Mouse (Mus musculus) heart, postnatal 0 days (tissue): ENCODE measurements at regions not wholly inside any gene's neighbourhood (a gene's known extent, or its start where the extent isn't known, plus 50 kb on each side); places are given as distances from the start of the nearest gene placed in this dataset.

ENCODE experiments used
- ATAC-seq: fragments of 200-750 bp; cut with Nextera tagmentation; 2 replicates; pipeline ENCODE4 v1.8.0; 2017; ENCODE audit warnings: low read depth, moderate number of reproducible peaks, moderate library complexity; ENCODE audit not compliant: insufficient read depth
- DNase-seq: peaks from one replicate; pipeline ENCODE4 v3.0.0-alpha.2; 2016; ENCODE audit warnings: low spot score
- H3K27ac ChIP-seq: fragments of 300-500 bp; sonication (generic); 2 replicates; pipeline ENCODE4 v1.5.1; 2014; ENCODE audit warnings: low read depth, mild to moderate bottlenecking
- H3K27me3 ChIP-seq: fragments of 300-500 bp; sonication (generic); 2 replicates; pipeline ENCODE4 v1.6.1; 2014; ENCODE audit warnings: low read length, mixed read lengths; ENCODE audit not compliant: control insufficient read depth, insufficient read depth
- H3K36me3 ChIP-seq: fragments of 300-500 bp; sonication (generic); replicated peaks from 2 replicates; pipeline ENCODE4 v1.6.1; 2014; ENCODE audit warnings: low read length, mixed read lengths; ENCODE audit not compliant: control insufficient read depth, insufficient read depth
- H3K4me1 ChIP-seq: fragments of 300-500 bp; sonication (generic); 2 replicates; pipeline ENCODE4 v1.6.1; 2014; ENCODE audit warnings: antibody characterized with exemption; ENCODE audit not compliant: control insufficient read depth, insufficient read depth
- H3K4me2 ChIP-seq: fragments of 300-500 bp; sonication (generic); 2 replicates; pipeline ENCODE4 v1.6.1; 2014; ENCODE audit warnings: low read depth, mild to moderate bottlenecking, low read length, moderate library complexity
- H3K4me3 ChIP-seq: fragments of 300-500 bp; sonication (generic); 2 replicates; pipeline ENCODE4 v1.5.1; 2014; ENCODE audit warnings: low read depth, low read length
- H3K9ac ChIP-seq: fragments of 300-500 bp; sonication (generic); replicated peaks from 2 replicates; pipeline ENCODE4 v1.6.1; 2014; ENCODE audit warnings: low read depth, low read length, mixed read lengths
- H3K9me3 ChIP-seq: fragments of 300-500 bp; sonication (generic); replicated peaks from 2 replicates; pipeline ENCODE4 v1.6.1; 2016; ENCODE audit warnings: low read length; ENCODE audit not compliant: control insufficient read depth
- CTCF ChIP-seq: IDR thresholded peaks from 2 replicates; pipeline ENCODE4 v1.5.1; 2016; ENCODE audit warnings: antibody characterized with exemption, control low read depth, low read depth
- EP300 ChIP-seq: IDR thresholded peaks from 2 replicates; pipeline ENCODE4 v1.6.1; 2016; ENCODE audit warnings: antibody characterized with exemption, low read depth
- WGBS: fragments of 180-500 bp; shearing (Covaris S2); extraction: QIAGEN DNeasy Blood & Tissue Kit; methylation state at CpG from one replicate; pipeline ENCODE4 v1.1.7; 2014; 5-methylcytosine and 5-hydroxymethylcytosine counted together

DNA sequence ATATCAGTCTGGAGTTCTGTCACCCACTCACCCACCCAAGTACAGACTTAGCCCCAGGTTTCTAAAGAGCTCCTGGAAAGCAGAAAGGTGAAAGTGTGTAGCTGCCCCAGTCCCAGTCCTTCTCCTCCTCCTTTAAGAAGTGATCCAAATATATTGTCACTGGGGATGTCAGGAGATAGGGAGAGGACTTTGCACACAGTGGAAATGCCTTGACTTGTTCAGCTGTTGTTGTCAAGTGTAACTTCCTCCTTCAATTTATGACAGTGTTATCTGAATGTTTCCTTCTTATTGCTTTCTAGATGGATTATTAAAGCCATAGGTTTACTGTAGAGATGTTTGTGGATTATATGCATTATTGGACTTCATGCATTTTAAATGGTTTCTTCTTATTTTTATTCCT lies 119.0 kb upstream of the Nt5e start:
- H3K9ac ChIP-seq, result no peak overlapping the region
- TF ChIP-seq CTCF (no peak), EP300 (no peak)
- H3K4me3 ChIP-seq, result no peak overlapping the region
- DNase-seq, result no peak
- ATAC-seq, result no peak
- no peaks in the 10 kb centered on the region for H3K27me3 ChIP-seq
- H3K36me3 ChIP-seq, result no peaks in the 10 kb centered on the region
- H3K4me1 ChIP-seq, result no peaks in the 10 kb centered on the region
- H3K4me2 ChIP-seq, result no peak overlapping the region
- no peaks in the 10 kb centered on the region for H3K9me3 ChIP-seq
- no peak overlapping the region for H3K27ac ChIP-seq

DNA sequence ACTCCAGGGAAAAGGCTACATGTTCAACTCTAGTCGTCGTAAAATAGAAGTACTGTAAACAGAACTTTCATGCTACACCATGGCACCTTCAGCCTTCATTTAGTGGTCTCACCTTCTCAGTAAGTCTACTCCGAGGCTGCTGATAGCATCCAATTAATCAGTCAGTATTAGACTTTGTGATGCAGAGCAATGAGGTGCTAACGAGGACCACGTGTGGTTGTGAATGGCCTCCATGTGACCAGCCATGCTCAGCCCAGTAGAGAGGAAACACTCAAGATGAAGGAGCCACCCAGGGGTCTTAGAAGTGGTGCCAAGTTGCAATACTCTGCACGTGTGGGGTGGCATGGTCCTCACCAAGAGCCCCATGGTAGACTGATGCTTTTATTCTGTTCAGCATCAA lies 112.2 kb upstream of the Nt5e start:
- H3K27me3 ChIP-seq, result no peaks in the 10 kb centered on the region
- DNase-seq (no peak), ATAC-seq (no peak)
- H3K27ac ChIP-seq, result no peak overlapping the region
- H3K4me2 ChIP-seq, result no peak overlapping the region
- H3K9me3 ChIP-seq, result no peaks in the 10 kb centered on the region
- no peak overlapping the region for H3K9ac ChIP-seq
- TF ChIP-seq EP300 (no peak), CTCF (no peak)
- H3K4me3 ChIP-seq, result no peak overlapping the region
- WGBS, result 56% methylated on average over 6 of the region's 6 CpGs
- no peaks in the 10 kb centered on the region for H3K4me1 ChIP-seq
- H3K36me3 ChIP-seq, result no peaks in the 10 kb centered on the region

DNA sequence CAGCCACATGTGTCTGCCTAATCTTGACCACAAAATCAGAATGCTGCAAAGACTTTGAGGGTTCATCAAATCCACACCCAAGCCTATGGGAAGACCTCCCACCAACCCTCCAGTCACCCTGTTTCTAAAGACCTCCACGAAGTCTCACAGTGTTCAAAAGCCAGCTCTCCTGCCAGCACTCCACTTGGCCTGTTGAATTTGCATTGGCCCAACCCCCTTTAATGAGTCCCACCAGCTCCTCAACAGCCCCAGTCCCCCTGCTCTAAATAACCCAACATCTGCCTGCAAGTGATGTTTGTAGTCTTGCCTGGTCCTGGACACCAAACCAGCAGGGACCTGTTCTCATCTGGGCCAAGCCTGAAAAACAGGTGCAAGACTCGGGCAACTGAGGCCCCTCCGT lies 106.6 kb upstream of the Nt5e start:
- DNase-seq, result no peak
- Histone ChIP-seq H3K4me2 (no peak overlapping the region), H3K27me3 (0 out of 2 replicates have a peak, but pooled peaks cover 5% of the 10 kb centered on the region), H3K4me1 (no peaks in the 10 kb centered on the region), H3K9me3 (no peaks in the 10 kb centered on the region), H3K9ac (no peak overlapping the region), H3K36me3 (no peaks in the 10 kb centered on the region), H3K4me3 (no peak overlapping the region), H3K27ac (no peak overlapping the region)
- 83% methylated on average over 3 of the region's 3 CpGs for WGBS
- TF ChIP-seq EP300 (no peak), CTCF (no peak)
- no peak for ATAC-seq

DNA sequence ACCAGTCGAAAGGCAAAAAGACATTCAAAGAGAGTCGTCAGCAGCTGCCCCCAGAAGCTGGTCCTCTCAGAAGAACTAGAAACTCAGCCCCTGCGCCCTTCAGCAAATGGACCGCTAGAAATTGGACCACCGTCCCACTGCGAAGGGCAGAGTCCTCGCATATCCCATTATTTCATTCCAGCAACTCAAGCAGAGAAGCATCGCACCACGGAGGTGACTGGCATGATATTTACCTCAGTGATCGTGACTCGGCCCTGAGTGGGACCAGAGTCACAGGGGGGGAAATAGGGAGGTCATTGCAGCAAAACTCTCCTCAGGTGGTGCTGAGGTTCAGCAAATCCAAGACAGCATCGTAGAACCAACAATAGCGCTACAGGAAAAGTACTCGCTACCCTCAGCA lies 105.7 kb upstream of the Nt5e start:
- ATAC-seq, result no peak
- H3K4me3 ChIP-seq, result no peak overlapping the region
- 0 out of 2 replicates have a peak, but pooled peaks cover 5% of the 10 kb centered on the region for H3K27me3 ChIP-seq
- H3K9me3 ChIP-seq, result no peaks in the 10 kb centered on the region
- no peaks in the 10 kb centered on the region for H3K4me1 ChIP-seq
- no peaks in the 10 kb centered on the region for H3K36me3 ChIP-seq
- WGBS, result 82% methylated on average over 14 of the region's 14 CpGs
- H3K4me2 ChIP-seq, result no peak overlapping the region
- DNase-seq, result no peak
- no peak overlapping the region for H3K27ac ChIP-seq
- TF ChIP-seq EP300, result no peak
- no peak for TF ChIP-seq CTCF
- no peak overlapping the region for H3K9ac ChIP-seq

DNA sequence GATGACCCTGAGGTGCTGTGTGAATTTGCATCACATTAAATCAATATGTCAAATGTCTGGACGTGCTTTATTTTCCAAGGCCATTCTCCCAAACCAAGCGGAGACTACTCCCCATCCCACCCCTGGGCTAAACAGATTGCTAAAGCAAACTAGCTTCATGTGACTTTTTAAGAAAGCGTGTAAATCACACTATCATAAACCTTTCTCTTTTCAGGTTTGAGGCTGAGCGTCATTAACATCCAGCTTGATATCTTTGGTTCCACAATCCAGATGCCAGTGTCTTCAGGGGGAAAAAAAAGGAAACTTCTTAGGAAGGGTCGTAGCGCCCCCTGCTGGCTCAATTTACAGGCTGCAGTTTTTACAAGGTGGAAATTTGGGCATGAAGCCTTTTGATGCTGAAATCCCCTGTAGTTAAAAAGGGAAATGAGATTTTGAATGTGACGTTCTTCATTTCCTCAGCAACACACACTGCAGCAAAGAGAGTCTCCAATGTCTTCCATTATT lies 105.1 kb upstream of the Nt5e start:
- WGBS, result 21% methylated on average over 7 of the region's 7 CpGs
- H3K9ac ChIP-seq, result no peak overlapping the region
- no peak overlapping the region for H3K4me2 ChIP-seq
- 0 out of 2 replicates have a peak, but pooled peaks cover 5% of the 10 kb centered on the region for H3K27me3 ChIP-seq
- H3K9me3 ChIP-seq, result no peaks in the 10 kb centered on the region
- no peak for TF ChIP-seq EP300
- peak; percentile 78 for TF ChIP-seq CTCF
- no peaks in the 10 kb centered on the region for H3K4me1 ChIP-seq
- no peaks in the 10 kb centered on the region for H3K36me3 ChIP-seq
- no peak for ATAC-seq
- peak; percentile 55 for DNase-seq
- H3K27ac ChIP-seq, result no peak overlapping the region
- H3K4me3 ChIP-seq, result no peak overlapping the region

DNA sequence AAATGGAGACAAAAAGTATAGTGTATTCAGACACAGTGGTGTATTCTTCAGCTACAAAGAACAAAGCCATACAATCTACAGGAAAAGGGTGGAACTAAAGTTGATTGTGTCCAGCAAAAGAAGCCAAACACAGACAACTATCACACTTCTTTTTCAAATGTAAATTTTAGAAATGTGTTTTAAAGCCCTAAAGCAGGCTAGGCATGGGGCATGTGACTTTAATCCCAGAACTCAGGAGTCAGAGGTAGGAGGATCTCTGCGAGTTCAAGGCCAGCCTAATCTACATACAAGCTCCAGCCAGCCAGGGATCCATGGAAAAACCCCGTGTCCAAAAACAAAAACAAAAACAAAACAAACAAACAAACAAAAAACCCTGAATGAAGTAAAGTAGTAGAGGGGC lies 89.9 kb upstream of the Nt5e start:
- Histone ChIP-seq H3K4me3 (no peak overlapping the region), H3K27me3 (no peaks in the 10 kb centered on the region), H3K36me3 (no peaks in the 10 kb centered on the region), H3K9me3 (no peaks in the 10 kb centered on the region), H3K4me2 (no peak overlapping the region), H3K4me1 (peaks cover 9% of the 10 kb centered on the region; the same call in 1 of the 2 replicates), H3K27ac (no peak overlapping the region), H3K9ac (no peak overlapping the region)
- 66% methylated on average over 2 of the region's 2 CpGs for WGBS
- TF ChIP-seq CTCF (no peak), EP300 (no peak)
- ATAC-seq, result no peak
- DNase-seq, result no peak
